8 mouse cellular contexts compared by ENCODE assay signal in genomic region chr5:140508686-140509085, GRCm38 (mm10). TPM values are rescaled to one million over a fixed set of nuclear protein-coding genes. Genes with fewer than 3 reads are reported as not detected.
DNase-seq lines count a peak whose midpoint lies in the region; ATAC-seq and TF ChIP-seq lines count a peak whose summit lies in the region.

No protein-coding gene starts in this region.

- DNase-seq in embryo, embryonic 10 days (ENCODE audit: low spot score), result peak; percentile 22
- DNase-seq in embryo, embryonic 9.5 days (ENCODE audit: extremely low spot score), result no peak
- peak; percentile 83 for DNase-seq in A20 (ENCODE audit: low read depth, low spot score)
- peak; percentile 59 for DNase-seq in liver, postnatal 0 days
- DNase-seq in yolk sac, embryonic 10.5 days (ENCODE audit: low spot score), result peak; percentile 20
- DNase-seq in testis, postnatal 14 days (ENCODE audit: low spot score), result no peak
- no peak for DNase-seq in layer of hippocampus, adult 2 months (ENCODE audit: low spot score in 2 of 2)

- WGBS in heart, embryonic 15.5 days, result 48% methylated on average over 8 of the region's 8 CpGs
- WGBS in liver, postnatal 0 days (ENCODE audit: insufficient replicate concordance), result 23% methylated on average over 8 of the region's 8 CpGs

- H3K4me1 ChIP-seq in heart, embryonic 15.5 days (replicated peaks), result peaks cover 37% of the 10 kb centered on the region
- peaks cover 40% of the 10 kb centered on the region for H3K4me1 ChIP-seq in liver, postnatal 0 days (ENCODE audit: insufficient read depth)

- no peaks in the 10 kb centered on the region for H3K36me3 ChIP-seq in heart, embryonic 15.5 days
- no peaks in the 10 kb centered on the region for H3K36me3 ChIP-seq in liver, postnatal 0 days (replicated peaks; ENCODE audit: insufficient read depth, low read length)

- no peak overlapping the region for H3K4me3 ChIP-seq in heart, embryonic 15.5 days
- H3K4me3 ChIP-seq in liver, postnatal 0 days (ENCODE audit: low read depth, low read length), result peak overlapping the region; percentile 13; the same call in 1 of the 2 replicates
- H3K4me3 ChIP-seq in layer of hippocampus, adult 2 months, result no peak overlapping the region

- H3K9me3 ChIP-seq in heart, embryonic 15.5 days (replicated peaks), result no peaks in the 10 kb centered on the region
- H3K9me3 ChIP-seq in liver, postnatal 0 days (ENCODE audit: low read length), result no peaks in the 10 kb centered on the region

- H3K27ac ChIP-seq in heart, embryonic 15.5 days, result no peak overlapping the region
- peak overlapping the region; percentile 81 for H3K27ac ChIP-seq in liver, postnatal 0 days (ENCODE audit: low read depth)
- no peak overlapping the region for H3K27ac ChIP-seq in layer of hippocampus, adult 2 months

- H3K4me2 ChIP-seq in heart, embryonic 15.5 days, result no peak overlapping the region
- H3K4me2 ChIP-seq in liver, postnatal 0 days (ENCODE audit: low read depth, low read length), result peak overlapping the region; percentile 79

- H3K27me3 ChIP-seq in heart, embryonic 15.5 days, result no peaks in the 10 kb centered on the region
- H3K27me3 ChIP-seq in liver, postnatal 0 days (ENCODE audit: insufficient read depth, low read length), result no peaks in the 10 kb centered on the region

- H3K9ac ChIP-seq in heart, embryonic 15.5 days, result peak overlapping the region; percentile 5; the same call in 1 of the 2 replicates
- 0 out of 2 replicates have a peak overlapping the region, but pooled peaks have one; percentile 8 for H3K9ac ChIP-seq in liver, postnatal 0 days (replicated peaks)

- TF ChIP-seq EP300 in liver, postnatal 0 days (IDR thresholded peaks at IDR 0.05; ENCODE audit: low read depth), result no peak

- TF ChIP-seq CTCF in liver, postnatal 0 days (IDR thresholded peaks at IDR 0.05; ENCODE audit: low read depth), result no peak
- no peak for TF ChIP-seq CTCF in layer of hippocampus, adult 2 months (conservative IDR thresholded peaks at IDR 0.05)

- ATAC-seq in heart, embryonic 15.5 days (replicated peaks; ENCODE audit: insufficient number of reproducible peaks, insufficient read depth, low FRiP score, low read depth), result no peak
- ATAC-seq in liver, postnatal 0 days, result no peak

RNA-seq across cellular contexts. Expression of gene Chst12, which starts 3.3 kb away (rescaled TPM):
- 12.2 and 17.4 TPM in 2 replicates for polyA plus RNA-seq in heart, embryonic 15.5 days (2015; fragmentation: Nextera tagmentation; extraction: Ambion mirVana)
- 8.6 and 9.1 TPM in 2 replicates for polyA plus RNA-seq in liver, postnatal 0 days (2015; fragmentation: Nextera tagmentation; extraction: Ambion mirVana)
- total RNA-seq in layer of hippocampus, adult 2 months (2021), result 10 to 100 TPM; 19.5 to 22.0 TPM

RNA-seq across cellular contexts. Expression of gene Grifin, which starts 56.2 kb away (rescaled TPM):
- polyA plus RNA-seq in heart, embryonic 15.5 days (2015; fragmentation: Nextera tagmentation; extraction: Ambion mirVana), result 1.1 TPM in 1 of 2 replicates, not detected in the other
- polyA plus RNA-seq in liver, postnatal 0 days (2015; fragmentation: Nextera tagmentation; extraction: Ambion mirVana), result not detected in 2 replicates
- not detected for total RNA-seq in layer of hippocampus, adult 2 months (2021)

Comparison
In these comparisons a context has a peak if more than half of its experiments do, and no peak if none do; other contexts are left out.
1. DNase-seq: peak in embryo, embryonic 10 days (single experiment), A20 (single experiment), liver, postnatal 0 days (single experiment) and yolk sac, embryonic 10.5 days (single experiment); none in embryo, embryonic 9.5 days (single experiment), testis, postnatal 14 days (single experiment) and layer of hippocampus, adult 2 months (0 of 2).